Mouse (Mus musculus) testis, adult 2 months (tissue): ENCODE measurements around the gene Crabp2. TPM values are rescaled to one million over a fixed set of nuclear protein-coding genes. Genes with fewer than 3 reads are reported as not detected.

Experiments
- H3K27ac ChIP-seq: fragments of 200-500 bp; 2 replicates; pipeline ENCODE4 v1.5.1; 2012; ENCODE audit warnings: low read depth, low read length; ENCODE audit not compliant: control insufficient read depth, insufficient read depth
- H3K27me3 ChIP-seq: fragments of 200-500 bp; 2 replicates; pipeline ENCODE4 v1.6.1; 2012; ENCODE audit warnings: mild to moderate bottlenecking, low read length, moderate library complexity; ENCODE audit not compliant: control insufficient read depth, insufficient read depth
- H3K36me3 ChIP-seq: fragments of 200-500 bp; 2 replicates; pipeline ENCODE4 v1.6.1; 2012; ENCODE audit warnings: mild to moderate bottlenecking, low read length; ENCODE audit not compliant: control insufficient read depth, insufficient read depth
- H3K4me1 ChIP-seq: fragments of 200-500 bp; 2 replicates; pipeline ENCODE4 v1.6.1; 2012; ENCODE audit warnings: low read length; ENCODE audit not compliant: control insufficient read depth, insufficient read depth
- H3K4me3 ChIP-seq: fragments of 200-500 bp; 2 replicates; pipeline ENCODE4 v1.5.1; 2012; ENCODE audit warnings: low read depth, mild to moderate bottlenecking, low read length, moderate library complexity, mixed read lengths; ENCODE audit not compliant: control insufficient read depth
- CTCF ChIP-seq: fragments of 200-500 bp; IDR thresholded peaks from 2 replicates; pipeline ENCODE4 v1.5.1; 2012; ENCODE audit warnings: low read depth, mild to moderate bottlenecking, inconsistent platforms, low read length, moderate library complexity; ENCODE audit not compliant: control insufficient read depth, insufficient read depth, insufficient replicate concordance
- POLR2A ChIP-seq: fragments of 200-500 bp; IDR thresholded peaks from 2 replicates; pipeline ENCODE4 v1.6.1; 2012; ENCODE audit warnings: low read depth, mild to moderate bottlenecking, inconsistent platforms, low read length, moderate library complexity; ENCODE audit not compliant: control insufficient read depth
- polyA plus RNA-seq: library from polyadenylated mRNA; depleted of rRNA; stranded (reverse); fragments of >200 nt; gene quantifications from 2 replicates; pipeline ENCODE4 v1.2.3, GENCODE M21; 2012

Crabp2 gene
- polyA plus RNA-seq, 1 experiment: 0.26 TPM

DNA sequence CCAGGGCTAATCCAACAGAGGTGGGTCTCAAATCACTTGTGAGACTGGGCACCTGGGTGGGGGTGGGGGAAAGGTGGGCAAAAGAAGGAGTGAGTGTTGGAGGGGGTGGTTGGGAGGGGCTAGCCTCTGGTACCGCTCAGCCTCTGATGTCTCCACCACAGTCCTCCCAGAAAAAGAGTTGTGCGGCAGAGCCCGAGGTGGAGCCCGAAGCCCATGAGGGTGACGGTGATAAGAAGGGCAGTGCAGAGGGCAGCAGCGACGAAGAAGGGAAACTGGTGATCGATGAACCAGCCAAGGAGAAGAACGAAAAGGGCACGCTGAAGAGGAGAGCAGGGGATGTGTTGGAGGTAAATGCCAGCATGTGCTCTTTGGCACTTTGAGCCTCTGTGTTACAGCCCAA lies 34.6 kb upstream of the Crabp2 start:
- peaks cover 1% of the 10 kb centered on the region; the same call in 1 of the 2 replicates for H3K36me3 ChIP-seq
- no peak overlapping the region for H3K4me3 ChIP-seq
- no peak overlapping the region for H3K27ac ChIP-seq
- H3K4me1 ChIP-seq: peaks cover 12% of the 10 kb centered on the region
- no peaks in the 10 kb centered on the region for H3K27me3 ChIP-seq
- TF ChIP-seq CTCF (no peak), POLR2A (no peak)

DNA sequence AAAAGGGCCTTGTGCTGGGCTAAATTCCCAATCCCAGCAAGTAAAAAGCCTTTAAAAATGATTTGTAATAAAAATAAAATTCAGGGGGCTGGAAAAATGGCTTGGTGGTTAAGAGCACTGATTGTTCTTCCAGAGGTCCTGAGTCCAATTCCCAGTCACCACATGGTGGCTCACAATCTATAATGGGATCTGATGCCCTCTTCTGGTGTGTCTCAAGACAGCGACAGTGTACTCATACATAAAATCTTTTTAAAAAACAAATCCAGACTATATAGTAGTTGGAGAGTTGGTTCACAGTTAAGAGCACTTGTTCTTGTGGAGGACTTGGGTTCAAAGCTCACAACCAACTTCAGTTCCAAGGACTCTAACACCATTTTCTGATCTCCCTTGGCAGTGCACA lies 31.5 kb upstream of the Crabp2 start:
- no peak overlapping the region for H3K4me3 ChIP-seq
- H3K27me3 ChIP-seq: no peaks in the 10 kb centered on the region
- peaks cover 1% of the 10 kb centered on the region; the same call in 1 of the 2 replicates for H3K36me3 ChIP-seq
- no peaks in the 10 kb centered on the region; the same call in 1 of the 2 replicates for H3K4me1 ChIP-seq
- no peak for TF ChIP-seq CTCF
- TF ChIP-seq POLR2A: no peak
- H3K27ac ChIP-seq: no peak overlapping the region

DNA sequence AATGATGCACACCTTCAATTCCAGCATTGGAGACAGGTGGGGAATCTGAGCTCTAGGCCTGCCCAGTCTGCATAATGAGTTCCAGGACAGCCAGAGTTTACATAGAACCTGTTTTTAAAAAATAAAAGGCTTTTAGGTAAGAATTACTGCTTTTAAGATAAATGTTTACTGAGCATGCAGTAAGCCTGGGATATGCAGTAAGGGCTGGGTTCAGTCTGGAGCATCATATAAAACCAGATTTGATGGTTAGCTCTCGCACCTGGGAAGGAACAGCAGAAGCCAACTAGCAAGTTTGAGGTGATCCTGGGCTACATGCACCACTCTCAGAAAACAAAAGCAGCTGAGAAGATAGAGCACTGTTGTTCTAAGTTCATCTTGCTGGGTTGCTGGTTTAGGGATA lies 29.9 kb upstream of the Crabp2 start:
- no peak for TF ChIP-seq POLR2A
- TF ChIP-seq CTCF: no peak
- H3K36me3 ChIP-seq: peaks cover 4% of the 10 kb centered on the region
- no peak overlapping the region for H3K27ac ChIP-seq

DNA sequence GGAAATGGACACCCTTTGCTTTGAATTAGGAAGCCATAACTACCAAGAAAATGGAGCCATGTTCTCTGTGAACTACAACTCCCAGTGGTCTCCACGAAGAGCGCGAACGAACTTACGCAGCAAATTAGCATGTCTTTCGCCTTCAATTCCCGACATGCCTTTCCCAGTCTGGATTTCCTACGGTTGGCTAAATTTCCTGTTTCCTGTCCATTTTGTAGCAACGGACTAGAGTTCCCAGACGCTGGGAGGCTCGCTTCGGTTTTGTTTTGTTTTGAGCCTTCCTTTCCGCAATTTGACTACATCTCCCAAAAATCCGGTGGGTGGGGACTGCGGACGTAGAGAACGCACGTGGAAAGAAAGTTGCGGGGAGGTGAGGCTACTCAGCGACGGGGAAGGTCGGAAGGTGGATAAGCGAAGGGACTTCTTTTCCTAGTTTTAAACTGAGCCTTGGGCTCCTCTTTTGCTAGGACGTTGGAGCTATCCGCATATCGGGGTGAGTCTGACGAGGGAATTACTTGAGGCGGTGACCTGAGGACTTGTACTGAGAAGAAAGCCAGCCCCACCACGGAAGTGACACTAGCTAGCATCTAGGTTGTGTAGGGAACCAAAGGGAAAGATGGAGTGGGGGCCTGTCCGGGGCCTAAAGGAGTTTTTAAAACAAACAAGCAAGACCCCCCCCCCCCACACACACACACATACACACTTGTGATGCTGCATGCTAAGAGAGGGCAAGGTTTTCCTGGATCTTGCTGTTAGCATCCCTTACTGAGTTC lies 28.9 kb upstream of the Crabp2 start, which contains the start of gene Mrpl24:
Mrpl24 (plus strand) TSS at position 171 of the 773 bp plus-strand sequence.
- TF ChIP-seq CTCF (no peak), POLR2A (no peak; the same call in 1 of the 2 replicates)
- Histone ChIP-seq H3K36me3 (peaks cover 7% of the 10 kb centered on the region), H3K27me3 (no peaks in the 10 kb centered on the region), H3K4me3 (peak within 1 kb of the TSS; percentile 90), H3K27ac (peak within 1 kb of the TSS; percentile 92), H3K4me1 (no peaks in the 10 kb centered on the region)

More for the DNA sequence above, 29.9 kb upstream of the Crabp2 start:
- peak overlapping the region; percentile 90; the same call in 1 of the 2 replicates for H3K4me3 ChIP-seq
- H3K27me3 ChIP-seq: no peaks in the 10 kb centered on the region
- H3K4me1 ChIP-seq: no peaks in the 10 kb centered on the region

DNA sequence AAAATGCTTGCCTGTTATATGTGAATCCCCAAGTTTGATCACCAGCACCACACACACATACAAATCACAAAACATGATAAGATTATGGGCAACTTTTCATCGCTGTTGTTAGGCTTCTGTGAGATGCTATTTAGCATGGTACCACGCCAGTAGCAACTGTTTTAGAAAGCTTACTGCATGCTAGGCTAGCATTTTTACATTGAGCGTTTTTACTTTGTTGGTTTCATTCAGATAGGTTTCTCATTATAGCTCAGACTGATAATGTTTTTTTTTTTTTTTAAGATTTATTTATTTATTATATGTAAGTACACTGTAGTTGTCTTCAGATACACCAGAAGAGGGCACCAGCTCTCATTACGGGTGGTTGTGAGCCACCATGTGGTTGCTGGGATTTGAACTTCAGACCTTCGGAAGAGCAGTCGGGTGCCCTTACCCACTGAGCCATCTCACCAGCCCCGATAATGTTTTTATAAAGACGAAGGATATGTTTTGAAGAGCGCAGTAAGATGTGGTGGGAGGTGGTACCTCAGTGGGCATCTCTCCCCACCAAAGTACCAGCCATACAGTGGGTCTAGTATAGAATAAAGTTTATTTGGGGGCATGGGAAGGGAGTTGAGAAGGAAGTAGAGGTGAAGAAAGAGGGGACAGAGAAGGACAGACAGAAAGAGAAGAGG lies 28.1 kb upstream of the Crabp2 start:
- no peaks in the 10 kb centered on the region for H3K4me1 ChIP-seq
- TF ChIP-seq POLR2A (no peak), CTCF (no peak)
- H3K27me3 ChIP-seq: no peaks in the 10 kb centered on the region
- H3K36me3 ChIP-seq: peaks cover 7% of the 10 kb centered on the region
- H3K27ac ChIP-seq: no peak overlapping the region
- H3K4me3 ChIP-seq: no peak overlapping the region

DNA sequence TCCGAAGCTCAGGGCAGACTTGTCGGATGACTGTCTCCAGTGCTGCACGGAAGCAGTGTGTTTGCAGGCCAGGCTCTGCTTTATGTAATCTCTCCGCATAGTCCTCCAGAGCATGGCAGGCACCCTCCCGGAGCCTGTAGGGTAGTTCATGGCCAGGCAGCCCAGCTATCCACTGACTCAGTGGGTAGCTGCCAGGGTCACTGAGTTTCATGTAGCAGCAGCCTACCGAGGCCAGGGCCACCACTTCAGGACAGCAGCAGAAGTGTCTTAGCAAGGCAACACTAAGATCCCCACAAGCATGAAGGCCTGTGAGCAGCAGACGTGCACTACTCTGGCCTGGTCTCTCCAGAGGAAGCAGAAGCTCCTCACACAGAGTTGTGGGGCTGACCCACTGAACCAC lies 23.5 kb upstream of the Crabp2 start:
- H3K27me3 ChIP-seq: no peaks in the 10 kb centered on the region
- no peak overlapping the region for H3K27ac ChIP-seq
- peaks cover 2% of the 10 kb centered on the region for H3K4me1 ChIP-seq
- H3K36me3 ChIP-seq: peaks cover 7% of the 10 kb centered on the region
- no peak for TF ChIP-seq CTCF
- no peak for TF ChIP-seq POLR2A
- H3K4me3 ChIP-seq: no peak overlapping the region

DNA sequence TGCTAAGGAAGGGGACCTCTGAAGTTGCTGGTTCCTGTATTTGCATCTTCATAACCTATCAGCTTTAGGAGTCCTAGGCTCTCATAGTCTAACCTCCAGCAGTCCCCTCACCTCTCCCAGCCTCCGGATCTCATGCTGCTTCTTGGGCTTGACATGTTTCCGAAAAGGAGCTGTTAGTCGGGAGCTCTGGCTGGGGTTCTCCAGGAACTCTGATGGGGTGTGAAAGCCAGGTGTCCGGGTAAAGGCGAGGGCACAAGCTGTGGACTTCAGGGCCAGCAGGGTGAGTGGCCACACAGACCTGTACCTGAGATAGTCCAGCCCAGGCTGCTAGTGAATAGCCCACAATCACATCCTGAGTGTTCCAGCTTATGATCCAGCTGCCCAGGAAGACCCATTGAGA lies 21.0 kb upstream of the Crabp2 start:
- H3K36me3 ChIP-seq: peaks cover 7% of the 10 kb centered on the region

More for the DNA sequence above, 21.0 kb upstream of the Crabp2 start:
- Histone ChIP-seq H3K27me3 (no peaks in the 10 kb centered on the region), H3K27ac (no peak overlapping the region), H3K4me1 (peaks cover 2% of the 10 kb centered on the region), H3K4me3 (no peak overlapping the region)
- TF ChIP-seq CTCF (no peak), POLR2A (no peak)
